Mouse (Mus musculus) adrenal gland, postnatal 36 days (tissue): ENCODE data around the gene Gm16181. TPM values are rescaled to one million over a fixed set of nuclear protein-coding genes. Genes with fewer than 3 reads are reported as not detected.

Experiments
- DNase-seq, 2 experiments: peaks; one replicate each; pipeline ENCODE4 v3.0.0; 2021; ENCODE audit warnings: mixed read lengths in 1 of 2
- total RNA-seq, 2 experiments: library from RNA; stranded (reverse); gene quantifications; 2 replicates each; pipeline ENCODE4 v1.2.3; 2021

The Gm16181 gene
- total RNA-seq, 2 experiments from 2014 or later = not detected

GRCm38 (mm10) chr17:35250348-35251120 is 29.9 kb downstream of the Gm16181 start:
- no peak for DNase-seq

GRCm38 (mm10) chr17:35251162-35251719 is 30.6 kb downstream of the Gm16181 start:
- DNase-seq = no peak

GRCm38 (mm10) chr17:35251981-35252380 is 31.3 kb downstream of the Gm16181 start:
- DNase-seq = no peak

GRCm38 (mm10) chr17:35252619-35253292 is 32.1 kb downstream of the Gm16181 start:
- DNase-seq = no peak

GRCm38 (mm10) chr17:35253293-35254093 is 32.9 kb downstream of the Gm16181 start:
- no peak for DNase-seq

- DNase-seq = peak; percentile 72 to 80
Observed at GRCm38 (mm10) chr17:35254241-35255098, 33.8 kb downstream of the Gm16181 start.

GRCm38 (mm10) chr17:35255301-35255700 is 34.7 kb downstream of the Gm16181 start:
- no peak for DNase-seq

- no peak for DNase-seq
Observed at GRCm38 (mm10) chr17:35255704-35256103, 35.1 kb downstream of the Gm16181 start.

- no peak for DNase-seq
Observed at GRCm38 (mm10) chr17:35257378-35257777, 36.7 kb downstream of the Gm16181 start.

- peak; percentile 94 for DNase-seq
Observed at GRCm38 (mm10) chr17:35257824-35258491, 37.3 kb downstream of the Gm16181 start.

- DNase-seq = peak in 1 of 2 experiments; percentile 58
Observed at GRCm38 (mm10) chr17:35258492-35259478, 38.2 kb downstream of the Gm16181 start.

GRCm38 (mm10) chr17:35259621-35260020 is 39.0 kb downstream of the Gm16181 start:
- DNase-seq = no peak

GRCm38 (mm10) chr17:35261651-35262050 is 41.0 kb downstream of the Gm16181 start:
- DNase-seq = no peak

GRCm38 (mm10) chr17:35262664-35263522 is 42.3 kb downstream of the Gm16181 start, which contains the start of gene H2-D1:
Gene H2-D1, plus strand, starts transcription at chr17:35262730.
- peak; percentile 99 for DNase-seq

GRCm38 (mm10) chr17:35263523-35263883 is 42.9 kb downstream of the Gm16181 start:
- peak in 1 of 2 experiments; percentile 64 for DNase-seq

GRCm38 (mm10) chr17:35267399-35268086 is 46.9 kb downstream of the Gm16181 start:
- DNase-seq = no peak

- peak; percentile 80 for DNase-seq
Observed at GRCm38 (mm10) chr17:35269653-35270347, 49.2 kb downstream of the Gm16181 start.
